Mouse (Mus musculus): ENCODE measurements around the gene Gnrhr. TPM values are rescaled to one million over a fixed set of nuclear protein-coding genes. Genes with fewer than 3 reads are reported as not detected.
A peak's percentile ranks its signal among the peaks of the same experiment; 100 is the strongest.

The Gnrhr gene
- total RNA-seq (2014; fragmentation: Nextera tagmentation), result not detected in 2 replicates
- total RNA-seq (2017), result not detected in 2 replicates

- ATAC-seq (replicated peaks; ENCODE audit: low FRiP score, low TSS enrichment, poor library complexity, severe bottlenecking), result no peak
Measured at GRCm38 (mm10) chr5:86197801-86198200, at the start of gene Gnrhr. Gnrhr (minus strand) TSS chr5:86197901.

- ATAC-seq (replicated peaks; ENCODE audit: low FRiP score, low TSS enrichment, poor library complexity, severe bottlenecking), result no peak
Measured at GRCm38 (mm10) chr5:86246559-86246958, 48.9 kb upstream of the Gnrhr start.

GRCm38 (mm10) chr5:86244880-86245279, 47.2 kb upstream of the Gnrhr start:
- ATAC-seq (replicated peaks; ENCODE audit: low FRiP score, low TSS enrichment, poor library complexity, severe bottlenecking), result no peak

GRCm38 (mm10) chr5:86244275-86244674, 46.6 kb upstream of the Gnrhr start:
- no peak for ATAC-seq (replicated peaks; ENCODE audit: low FRiP score, low TSS enrichment, poor library complexity, severe bottlenecking)

DNA sequence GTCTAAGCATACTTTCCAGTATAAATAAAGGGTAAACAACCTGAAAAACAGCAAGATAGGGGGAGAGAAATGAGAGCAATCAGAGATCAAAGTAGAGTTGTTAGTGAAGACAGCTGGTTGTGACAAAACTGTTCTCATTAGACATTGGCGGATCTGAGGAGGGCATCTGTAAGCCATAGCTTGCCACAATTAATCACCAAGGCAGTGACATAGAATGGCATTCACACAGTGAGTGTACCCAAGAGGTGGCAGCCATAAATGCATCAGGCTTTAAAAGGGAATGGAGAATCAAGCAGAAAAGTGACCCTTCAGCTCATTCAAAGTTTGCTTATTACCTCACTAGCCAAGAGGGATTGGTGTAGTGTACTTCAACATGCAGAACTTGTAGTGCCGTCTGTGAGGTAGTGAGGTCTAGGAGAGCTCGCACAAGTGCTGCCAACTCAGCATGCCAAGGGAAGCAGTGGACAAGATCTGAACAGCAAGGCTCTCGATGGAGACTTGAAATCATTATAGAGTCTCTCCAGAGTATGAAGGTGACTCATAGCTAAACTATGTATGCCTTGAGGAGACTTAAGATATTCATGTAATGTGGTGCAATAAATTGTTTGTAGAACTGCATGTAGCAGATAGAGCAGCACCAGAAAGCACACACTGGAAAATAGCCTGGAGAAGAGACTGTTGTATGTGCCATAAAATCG, 29.6 kb upstream of the Gnrhr start:
- no peak for ATAC-seq (replicated peaks; ENCODE audit: low FRiP score, low TSS enrichment, poor library complexity, severe bottlenecking)

DNA sequence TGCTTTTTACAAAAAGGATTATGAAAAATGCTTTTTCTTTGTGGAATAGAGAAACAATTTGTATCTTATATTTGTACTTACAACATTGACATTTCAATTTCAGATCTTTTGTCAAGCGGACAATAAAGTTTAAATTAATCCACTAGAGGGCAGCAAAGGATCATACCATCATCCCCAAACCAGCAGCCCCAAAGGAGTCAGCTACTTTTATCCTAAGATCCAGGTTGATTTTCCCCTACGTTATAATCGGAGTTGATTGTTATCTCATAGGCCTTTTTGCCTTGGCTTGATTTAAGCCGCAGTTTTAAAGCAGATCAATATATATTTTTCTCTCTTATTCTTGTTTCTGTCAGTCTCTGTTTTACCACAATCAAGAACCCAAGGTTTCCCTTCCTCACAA, 6.3 kb downstream of the Gnrhr start:
- ATAC-seq (replicated peaks; ENCODE audit: low FRiP score, low TSS enrichment, poor library complexity, severe bottlenecking), result peak; percentile 86

- peak; percentile 94 for ATAC-seq (replicated peaks; ENCODE audit: low FRiP score, low TSS enrichment, poor library complexity, severe bottlenecking)
Measured at GRCm38 (mm10) chr5:86190770-86191169, 6.9 kb downstream of the Gnrhr start.

DNA sequence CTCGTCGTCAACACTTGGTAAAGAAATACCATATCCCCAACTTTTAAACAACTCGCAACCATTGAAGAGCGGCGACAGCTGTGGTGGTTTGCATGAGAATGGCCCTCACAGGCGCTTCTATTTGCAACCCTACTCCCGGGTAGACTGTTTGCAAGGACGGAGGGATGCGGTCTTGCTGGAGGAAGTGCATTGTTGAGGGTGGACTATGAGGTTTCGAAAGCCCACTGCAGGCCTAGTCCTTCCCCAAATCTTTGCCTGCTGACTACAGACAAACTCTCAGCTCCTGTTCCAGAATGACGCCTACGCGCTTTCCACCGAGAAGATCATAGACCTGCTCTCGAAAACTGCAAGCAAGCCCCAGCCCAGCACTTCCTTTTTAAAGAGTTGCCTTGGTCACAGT, 7.4 kb downstream of the Gnrhr start:
- ATAC-seq (replicated peaks; ENCODE audit: low FRiP score, low TSS enrichment, poor library complexity, severe bottlenecking), result no peak

- no peak for ATAC-seq (replicated peaks; ENCODE audit: low FRiP score, low TSS enrichment, poor library complexity, severe bottlenecking)
Measured at GRCm38 (mm10) chr5:86187441-86187840, 10.3 kb downstream of the Gnrhr start.

DNA sequence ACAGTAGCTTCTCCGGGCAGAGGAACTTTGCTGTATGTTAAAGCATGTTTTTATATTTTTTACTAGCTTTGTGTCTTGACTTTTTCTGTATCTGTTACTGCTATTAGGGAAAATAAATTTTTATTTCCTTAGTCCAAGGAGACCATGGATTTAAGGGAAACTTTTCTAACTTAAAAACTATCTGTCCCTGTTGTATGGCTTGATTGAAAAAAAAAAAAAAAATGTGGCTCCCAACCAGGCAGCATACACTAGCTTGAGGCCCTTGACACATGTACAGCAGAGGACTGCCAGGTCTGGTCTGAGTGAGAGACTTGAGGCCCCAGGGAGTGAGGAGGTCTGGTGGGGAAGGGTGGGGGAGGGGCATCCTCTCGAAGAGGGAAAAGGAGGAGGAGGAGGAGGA, 23.9 kb downstream of the Gnrhr start:
- no peak for ATAC-seq (replicated peaks; ENCODE audit: low FRiP score, low TSS enrichment, poor library complexity, severe bottlenecking)

- ATAC-seq (replicated peaks; ENCODE audit: low FRiP score, low TSS enrichment, poor library complexity, severe bottlenecking), result peak; percentile 99
Measured at GRCm38 (mm10) chr5:86172449-86173161, 25.1 kb downstream of the Gnrhr start, which contains the start of gene Uba6. Uba6 (minus strand) TSS chr5:86172803.

GRCm38 (mm10) chr5:86172088-86172448, 25.6 kb downstream of the Gnrhr start:
- no peak; the same call in 1 of the 2 replicates for ATAC-seq (replicated peaks; ENCODE audit: low FRiP score, low TSS enrichment, poor library complexity, severe bottlenecking)

Other genes with a start within 250 kb of the Gnrhr start
- gene Cenpc1, start 132.3 kb downstream of the Gnrhr start, total RNA-seq (2014; fragmentation: Nextera tagmentation), result 43.1 and 43.7 TPM in 2 replicates
- gene Cenpc1, start 132.3 kb downstream of the Gnrhr start, total RNA-seq (2017), result 38.9 and 69.7 TPM in 2 replicates
- gene Stap1, start 126.2 kb downstream of the Gnrhr start, total RNA-seq (2014; fragmentation: Nextera tagmentation), result 12.0 and 15.9 TPM in 2 replicates
- 25.4 and 29.2 TPM in 2 replicates for gene Stap1, start 126.2 kb downstream of the Gnrhr start, total RNA-seq (2017)
- 19.0 and 23.8 TPM in 2 replicates for gene Uba6, start 25.1 kb downstream of the Gnrhr start, total RNA-seq (2014; fragmentation: Nextera tagmentation)
- gene Uba6, start 25.1 kb downstream of the Gnrhr start, total RNA-seq (2017), result 23.8 and 27.8 TPM in 2 replicates
- gene Tmprss11c, start 91.4 kb upstream of the Gnrhr start, total RNA-seq (2014; fragmentation: Nextera tagmentation), result not detected in 2 replicates
- not detected in 2 replicates for gene Tmprss11c, start 91.4 kb upstream of the Gnrhr start, total RNA-seq (2017)
- gene Tmprss11d, start 175.5 kb upstream of the Gnrhr start, total RNA-seq (2014; fragmentation: Nextera tagmentation), result not detected in 2 replicates
- not detected in 2 replicates for gene Tmprss11d, start 175.5 kb upstream of the Gnrhr start, total RNA-seq (2017)

Measured in megakaryocyte-erythroid progenitor cell, adult 5-6 weeks (primary cell).